Mouse (Mus musculus) cerebellum, postnatal 25 days (tissue): ENCODE data around the gene Pgm2.
A peak's percentile ranks its signal among the peaks of the same experiment; 100 is the strongest.

ENCODE experiments used
- DNase-seq, 2 experiments: peaks; one replicate each; pipeline ENCODE4 v3.0.0; 2021; ENCODE audit warnings: mixed read lengths in 2 of 2

Pgm2 gene

GRCm38 (mm10) chr5:64077353-64077752, 15.4 kb upstream of the Pgm2 start:
- no peak for DNase-seq

GRCm38 (mm10) chr5:64078740-64079461, 13.8 kb upstream of the Pgm2 start:
- DNase-seq, result no peak

DNA sequence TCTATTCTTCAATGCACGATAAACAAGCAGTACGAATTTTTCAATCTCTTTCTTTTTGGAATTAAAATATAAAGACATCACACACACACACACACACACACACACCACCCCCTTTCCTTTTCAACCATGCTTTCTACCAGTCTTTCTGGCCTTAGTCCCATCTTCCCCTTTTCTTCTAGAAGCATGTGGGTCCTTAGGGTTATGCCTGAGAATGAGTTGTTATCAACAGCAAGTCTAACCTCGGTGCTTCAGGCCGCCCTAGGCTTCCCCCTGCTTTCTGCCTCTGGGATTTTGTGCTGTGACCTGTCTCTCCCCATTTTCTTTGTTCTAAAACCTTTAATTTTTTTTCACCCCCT, 13.3 kb upstream of the Pgm2 start:
- DNase-seq, result no peak

GRCm38 (mm10) chr5:64083447-64084359, 9.0 kb upstream of the Pgm2 start:
- no peak for DNase-seq

DNA sequence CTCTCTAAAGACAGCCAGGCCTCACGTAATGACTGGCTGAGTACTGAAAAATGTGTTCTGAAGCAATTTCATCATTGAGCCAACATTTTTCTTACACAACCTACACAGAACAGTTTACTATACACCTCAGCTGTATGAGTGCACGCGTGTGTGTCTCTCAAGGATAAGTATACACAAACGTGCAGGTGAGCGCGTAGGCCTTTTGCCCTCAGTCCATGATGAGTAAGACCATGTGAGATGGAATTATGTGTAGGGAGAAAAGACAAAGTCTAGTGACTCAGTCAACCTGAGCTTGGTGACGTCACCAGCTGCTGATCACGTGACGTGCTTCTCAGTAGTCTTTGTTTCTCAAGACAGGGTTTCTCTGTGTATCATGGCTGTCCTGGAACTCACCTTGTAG, 7.3 kb upstream of the Pgm2 start:
- no peak for DNase-seq

DNA sequence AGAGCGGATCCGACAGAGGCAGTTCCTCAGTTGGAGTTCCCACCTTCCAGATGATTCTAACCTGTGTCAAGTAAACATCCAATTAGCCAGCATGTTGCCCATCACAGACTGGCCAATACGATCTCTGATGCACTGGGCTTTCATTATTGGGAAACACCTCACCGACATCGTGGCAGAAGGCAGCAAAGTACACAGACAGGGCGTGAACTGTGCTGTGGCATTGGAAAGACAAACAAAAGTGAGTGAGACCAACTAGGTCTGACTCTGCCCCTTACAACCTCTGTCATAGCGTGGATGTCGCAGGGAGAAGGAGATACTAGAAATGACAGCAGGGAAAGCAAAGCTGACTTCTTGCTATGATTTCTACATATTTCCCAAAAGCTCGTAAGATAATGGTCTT, 4.0 kb upstream of the Pgm2 start:
- DNase-seq, result no peak

GRCm38 (mm10) chr5:64093349-64093871, 660 bp downstream of the Pgm2 start:
- DNase-seq, result no peak

- no peak for DNase-seq
Observed at GRCm38 (mm10) chr5:64095342-64095993, 2.7 kb downstream of the Pgm2 start.

DNA sequence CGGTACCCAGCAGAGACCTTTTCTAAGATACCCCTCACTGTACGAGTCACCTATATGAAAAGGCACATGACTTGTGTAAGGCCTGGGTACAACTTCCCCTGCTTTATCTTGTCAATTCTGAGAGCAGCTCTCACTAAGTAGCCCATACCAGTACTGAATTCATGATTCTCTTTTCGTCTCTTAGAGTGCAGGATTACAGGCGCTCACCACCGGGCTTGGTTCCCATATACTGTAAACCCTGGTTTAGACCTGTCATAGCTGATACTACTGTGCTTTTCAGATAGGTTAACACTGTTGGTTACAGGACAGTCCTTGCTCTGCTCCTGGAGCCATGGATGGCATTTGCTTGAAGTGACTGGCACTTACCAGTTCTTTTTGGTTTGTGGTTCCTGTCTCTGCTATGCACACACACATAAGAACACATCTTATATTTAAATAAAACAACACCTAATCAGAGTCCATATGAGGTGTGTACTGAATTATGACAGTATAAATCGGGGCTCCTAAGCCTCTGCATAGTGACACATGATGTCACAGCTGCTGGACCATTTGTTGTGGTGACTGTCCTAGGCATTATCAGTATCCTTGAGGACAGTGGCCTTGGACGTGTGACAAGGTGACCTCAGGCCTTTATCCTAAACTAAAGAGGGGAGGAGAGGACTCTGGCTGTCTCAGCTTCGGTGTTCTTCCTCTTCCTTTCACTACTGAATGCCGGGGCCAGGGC, 9.4 kb downstream of the Pgm2 start:
- DNase-seq, result no peak

DNA sequence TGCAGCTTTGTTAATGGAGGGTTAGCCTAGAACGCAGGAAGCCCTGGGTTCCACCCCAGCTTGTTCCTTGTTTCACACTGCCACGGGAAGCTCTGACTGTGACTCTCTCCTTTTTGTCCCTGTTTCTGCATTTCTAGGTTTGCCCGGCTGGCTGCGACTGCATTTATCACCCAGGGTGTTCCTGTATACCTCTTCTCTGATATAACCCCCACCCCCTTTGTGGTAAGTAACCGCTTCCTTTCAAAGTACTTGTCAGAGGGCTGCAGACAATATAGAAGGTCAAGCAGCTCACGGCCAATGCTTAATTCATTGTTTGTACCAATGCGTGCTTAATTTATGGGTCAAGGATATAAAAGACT, 9.9 kb downstream of the Pgm2 start:
- no peak for DNase-seq

- no peak for DNase-seq
Observed at GRCm38 (mm10) chr5:64107596-64108289, 15.0 kb downstream of the Pgm2 start.

DNA sequence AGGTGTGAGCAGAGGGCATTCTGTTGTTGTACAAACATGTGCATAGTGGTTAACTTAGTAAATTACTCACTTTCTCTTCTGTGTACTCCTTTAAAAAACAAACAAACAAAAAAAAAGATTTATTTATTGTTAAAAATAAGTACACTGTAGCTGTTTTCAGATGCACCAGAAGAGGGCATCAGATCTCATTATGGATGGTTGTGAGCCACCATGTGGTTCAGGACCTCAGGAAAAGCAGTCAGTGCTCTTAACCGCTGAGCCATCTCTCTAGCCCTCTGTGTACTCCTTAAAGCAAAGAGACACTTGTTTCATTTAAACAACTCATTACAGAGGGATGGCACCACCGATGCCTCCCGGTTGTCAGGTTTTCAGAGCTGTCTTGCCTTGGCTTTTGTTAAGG, 16.5 kb downstream of the Pgm2 start:
- DNase-seq, result peak in 1 of 2 experiments; percentile 23

GRCm38 (mm10) chr5:64112360-64112759, 19.6 kb downstream of the Pgm2 start:
- no peak for DNase-seq

DNA sequence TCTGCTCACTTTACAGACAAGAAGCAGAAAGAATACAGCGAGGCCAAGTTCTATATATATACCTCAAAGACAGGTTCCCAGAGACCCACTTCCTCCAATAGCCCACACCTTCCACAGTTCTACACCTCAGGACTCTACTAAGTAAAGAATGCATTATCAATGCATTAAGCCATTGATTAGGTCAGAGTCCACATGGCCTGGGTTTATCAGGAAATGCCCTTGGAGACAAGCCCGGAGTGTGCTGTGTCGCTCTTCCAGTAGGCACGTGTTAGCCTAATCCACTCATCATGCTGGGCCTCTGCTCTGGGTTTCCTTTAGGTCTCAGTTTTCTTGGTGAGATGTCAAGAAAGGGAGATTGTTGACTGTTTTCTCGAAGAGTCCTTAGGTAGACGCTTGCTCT, 21.5 kb downstream of the Pgm2 start:
- DNase-seq, result no peak

- no peak for DNase-seq
Observed at GRCm38 (mm10) chr5:64117191-64117590, 24.4 kb downstream of the Pgm2 start.

- DNase-seq, result no peak
Observed at GRCm38 (mm10) chr5:64125783-64126182, 33.0 kb downstream of the Pgm2 start.

DNA sequence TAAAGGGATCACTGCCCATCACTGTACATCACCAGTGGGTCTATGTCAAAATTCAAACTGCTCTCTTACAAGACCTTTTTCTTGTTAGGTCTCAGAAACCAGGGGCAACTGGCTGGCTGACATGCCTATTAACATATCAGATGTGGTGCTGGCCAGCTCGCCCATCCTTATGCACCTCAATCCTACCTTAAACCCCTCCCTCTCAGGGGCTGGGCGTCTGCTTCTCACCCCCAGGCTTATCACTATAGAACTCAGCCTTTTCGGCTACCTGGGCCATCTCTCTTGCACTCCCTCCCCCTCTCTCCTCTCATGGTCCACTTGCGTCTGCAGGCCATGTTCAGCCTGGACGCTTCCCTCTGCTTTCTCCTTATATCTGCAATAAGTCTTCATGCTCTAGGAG, 38.8 kb downstream of the Pgm2 start:
- no peak for DNase-seq

DNA sequence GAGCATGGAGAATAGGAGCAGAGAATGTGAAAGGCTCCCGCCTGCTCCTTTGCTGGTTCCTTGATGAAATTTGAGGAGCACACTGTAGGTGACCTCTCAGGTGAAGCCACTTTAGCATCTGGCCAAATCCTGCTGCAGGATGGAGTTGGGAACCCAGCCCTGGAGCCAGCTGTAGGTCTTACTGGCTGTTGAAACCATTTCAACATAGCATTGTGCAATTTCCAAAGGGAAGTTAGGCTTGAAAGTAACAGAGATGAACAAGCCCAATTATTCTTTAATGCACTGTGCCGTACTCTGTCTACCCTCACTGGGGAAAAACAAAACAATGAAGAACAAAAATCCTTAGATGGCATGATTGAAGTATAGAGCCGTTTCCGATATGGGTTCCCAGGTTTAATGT, 41.2 kb downstream of the Pgm2 start:
- DNase-seq, result no peak

DNA sequence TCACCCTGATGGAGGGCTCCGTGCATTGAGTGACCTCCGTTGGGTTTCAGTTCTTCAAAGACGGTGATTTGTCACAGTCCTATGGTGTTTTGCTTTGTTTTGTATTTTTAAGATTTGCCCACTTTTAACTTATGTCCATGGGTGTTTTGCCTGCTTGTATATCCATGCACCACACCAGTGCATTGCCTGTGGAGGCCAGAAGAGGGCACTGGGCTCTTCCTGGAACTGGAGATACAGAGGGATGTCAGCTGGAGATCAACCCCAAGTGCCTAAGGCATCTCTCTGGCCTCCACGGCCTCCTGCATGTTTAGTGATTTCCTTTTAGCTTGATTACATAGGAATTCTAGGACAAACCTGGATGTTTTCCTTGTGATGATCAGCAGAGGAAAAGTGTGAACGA, 43.6 kb downstream of the Pgm2 start:
- no peak for DNase-seq

DNA sequence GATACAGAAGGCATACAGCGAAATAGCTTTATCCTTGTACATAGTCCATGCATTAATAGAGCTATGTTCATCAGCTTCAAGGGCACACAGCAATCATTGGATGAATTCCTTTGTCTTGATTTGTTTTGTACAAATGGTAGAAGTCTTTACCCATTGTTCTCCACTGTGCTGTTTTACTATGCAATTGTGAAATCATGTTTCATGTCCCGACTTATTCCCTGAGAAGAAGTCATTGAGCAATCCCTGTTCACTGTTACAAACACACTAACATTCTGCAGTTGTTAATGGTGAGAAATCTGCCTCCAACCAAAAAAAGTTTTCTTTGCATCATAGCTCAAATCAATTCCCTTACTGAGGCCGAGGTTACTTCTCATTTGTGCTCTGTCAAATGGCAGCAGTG, 47.5 kb downstream of the Pgm2 start:
- no peak for DNase-seq

- peak; percentile 81 to 87 for DNase-seq
Observed at GRCm38 (mm10) chr5:64144315-64144714, 51.6 kb downstream of the Pgm2 start.

DNA sequence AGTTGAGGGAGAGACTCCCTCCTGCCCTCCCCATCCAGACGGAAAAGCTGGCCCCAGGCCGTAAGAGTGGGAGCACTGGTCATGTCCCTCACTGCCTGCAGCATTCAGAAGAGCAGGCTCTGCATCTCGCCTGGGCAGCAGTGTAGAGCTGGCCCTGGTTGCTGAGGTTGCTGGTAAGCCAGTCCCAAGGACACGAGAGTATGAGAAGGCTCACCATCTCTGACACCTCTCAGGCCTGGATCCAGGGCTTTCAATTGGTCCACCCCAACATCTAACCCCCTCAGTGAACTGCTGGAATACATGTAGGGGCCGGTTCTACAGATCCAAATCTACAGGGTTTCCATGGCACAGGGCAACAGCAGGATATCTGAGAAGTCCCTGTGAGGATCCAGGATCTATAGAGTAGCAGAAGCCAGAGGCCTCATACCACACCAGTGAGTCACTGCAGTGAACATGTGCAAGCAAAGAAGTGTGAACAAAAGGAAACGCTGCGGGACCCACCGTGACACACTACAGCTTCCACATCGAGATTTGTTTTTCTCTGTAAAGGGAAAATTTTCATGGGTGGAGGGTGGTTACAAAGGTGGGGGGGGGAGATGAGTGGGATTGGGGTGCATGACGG, 53.7 kb downstream of the Pgm2 start:
- no peak for DNase-seq
